Mouse (Mus musculus) thymus, postnatal 0 days (tissue): ENCODE measurements around the gene Auts2. TPM values are rescaled to one million over a fixed set of nuclear protein-coding genes. Genes with fewer than 3 reads are reported as not detected.

Source experiments
- DNase-seq: peaks from one replicate; pipeline ENCODE4 v3.0.0-alpha.2; 2015; ENCODE audit warnings: low spot score
- polyA plus RNA-seq: library from polyadenylated mRNA; unstranded; fragments of >200 nt; fragmentation: Nextera tagmentation; extraction: Ambion mirVana; gene quantifications from 2 replicates; pipeline ENCODE4 v1.2.1, GENCODE M21; 2015

Gene Auts2
- polyA plus RNA-seq, 1 experiment from 2014 or later = 2.8 TPM

GRCm38 (mm10) chr5:131537155-131537830 lies 1005.9 kb downstream of the Auts2 start:
- DNase-seq = no peak

GRCm38 (mm10) chr5:131535752-131536151 lies 1007.4 kb downstream of the Auts2 start:
- DNase-seq = no peak

- DNase-seq = no peak
These were observed 1009.3 kb downstream of the Auts2 start for GRCm38 (mm10) chr5:131533815-131534214.

GRCm38 (mm10) chr5:131531744-131532552 lies 1011.2 kb downstream of the Auts2 start:
- DNase-seq = no peak

- no peak for DNase-seq
These were observed 1012.3 kb downstream of the Auts2 start for GRCm38 (mm10) chr5:131530828-131531227.

GRCm38 (mm10) chr5:131526666-131527065 lies 1016.5 kb downstream of the Auts2 start:
- no peak for DNase-seq

- DNase-seq = no peak
These were observed 1018.2 kb downstream of the Auts2 start for GRCm38 (mm10) chr5:131524900-131525465.

GRCm38 (mm10) chr5:131519560-131519959 lies 1023.6 kb downstream of the Auts2 start:
- no peak for DNase-seq

GRCm38 (mm10) chr5:131517677-131518076 lies 1025.5 kb downstream of the Auts2 start:
- no peak for DNase-seq

- no peak for DNase-seq
These were observed 1027.3 kb downstream of the Auts2 start for GRCm38 (mm10) chr5:131515707-131516407.

GRCm38 (mm10) chr5:131513753-131514152 lies 1029.4 kb downstream of the Auts2 start:
- no peak for DNase-seq

- DNase-seq = no peak
These were observed 1030.5 kb downstream of the Auts2 start for GRCm38 (mm10) chr5:131512617-131513016.

GRCm38 (mm10) chr5:131510659-131511058 lies 1032.5 kb downstream of the Auts2 start:
- no peak for DNase-seq

GRCm38 (mm10) chr5:131509315-131509714 lies 1033.8 kb downstream of the Auts2 start:
- DNase-seq = no peak

- DNase-seq = no peak
These were observed 1044.3 kb downstream of the Auts2 start for GRCm38 (mm10) chr5:131498865-131499264.

GRCm38 (mm10) chr5:131496517-131497216 lies 1046.5 kb downstream of the Auts2 start:
- DNase-seq = no peak

GRCm38 (mm10) chr5:131494564-131494963 lies 1048.6 kb downstream of the Auts2 start:
- DNase-seq = no peak

GRCm38 (mm10) chr5:131492535-131492934 lies 1050.6 kb downstream of the Auts2 start:
- no peak for DNase-seq

GRCm38 (mm10) chr5:131491843-131492242 lies 1051.3 kb downstream of the Auts2 start:
- no peak for DNase-seq

GRCm38 (mm10) chr5:131490811-131491210 lies 1052.3 kb downstream of the Auts2 start:
- DNase-seq = no peak

- DNase-seq = no peak
These were observed 1053.3 kb downstream of the Auts2 start for GRCm38 (mm10) chr5:131489846-131490245.
